Mouse (Mus musculus): ENCODE data around the gene Zfp455. TPM values are rescaled to one million over a fixed set of nuclear protein-coding genes. Genes with fewer than 3 reads are reported as not detected.

Gene Zfp455
- total RNA-seq (2015) (2.7 and 3.6 TPM in 2 replicates), total RNA-seq (2017) (1.7 and 2.4 TPM in 2 replicates)

DNA sequence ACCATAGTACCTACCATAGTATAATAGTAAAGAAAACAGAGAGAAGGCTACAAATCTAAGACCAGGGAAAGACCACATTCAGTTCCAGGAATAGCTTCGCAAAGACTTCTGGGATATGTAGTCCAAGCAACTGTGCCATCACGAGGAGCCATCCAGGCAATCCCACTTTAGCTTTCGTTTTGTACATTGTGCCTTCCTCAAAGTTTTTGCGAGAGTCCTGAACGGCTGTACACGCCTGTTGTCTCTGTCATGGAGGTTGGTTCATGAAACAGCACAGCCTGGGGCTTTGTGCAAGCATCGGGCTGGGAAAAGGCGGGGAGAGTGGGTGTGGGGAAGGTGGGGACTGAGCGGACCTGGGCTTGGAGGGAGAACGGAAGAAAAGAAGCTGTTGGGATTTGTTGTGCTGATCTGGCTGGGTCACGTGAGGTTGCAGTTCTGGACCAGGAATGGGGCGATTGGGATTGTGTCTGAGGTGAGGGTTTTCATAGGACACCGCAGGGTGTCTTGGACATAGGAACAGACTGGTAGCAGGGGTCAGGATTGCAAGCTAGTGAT, at the start of gene Zfp455:
Zfp455 (plus strand) TSS at position 167 of the 555 bp plus-strand sequence.
- ATAC-seq (ENCODE audit: poor library complexity, severe bottlenecking): peak; percentile 97

DNA sequence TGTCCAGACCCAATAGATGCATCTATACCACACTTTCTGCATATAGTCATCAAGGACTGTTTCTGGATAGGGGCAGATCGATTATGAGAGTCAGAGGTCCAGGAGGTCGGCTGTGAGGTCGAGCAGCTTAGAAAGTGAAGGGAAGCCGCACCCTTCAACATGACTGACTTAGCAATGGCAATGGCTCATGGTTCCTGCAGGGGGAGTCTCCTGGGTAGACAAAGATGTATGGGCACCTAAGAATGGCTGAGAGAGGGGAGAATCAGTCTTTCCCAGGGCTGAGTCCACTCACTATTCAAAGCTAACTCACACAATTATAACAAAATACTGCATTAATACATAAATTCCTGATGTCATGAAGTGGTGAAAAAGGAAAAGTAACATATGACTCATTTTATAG, 28.2 kb upstream of the Zfp455 start:
- 0 out of 2 replicates have a peak, but pooled peaks have one; percentile 24 for ATAC-seq (ENCODE audit: poor library complexity, severe bottlenecking)

DNA sequence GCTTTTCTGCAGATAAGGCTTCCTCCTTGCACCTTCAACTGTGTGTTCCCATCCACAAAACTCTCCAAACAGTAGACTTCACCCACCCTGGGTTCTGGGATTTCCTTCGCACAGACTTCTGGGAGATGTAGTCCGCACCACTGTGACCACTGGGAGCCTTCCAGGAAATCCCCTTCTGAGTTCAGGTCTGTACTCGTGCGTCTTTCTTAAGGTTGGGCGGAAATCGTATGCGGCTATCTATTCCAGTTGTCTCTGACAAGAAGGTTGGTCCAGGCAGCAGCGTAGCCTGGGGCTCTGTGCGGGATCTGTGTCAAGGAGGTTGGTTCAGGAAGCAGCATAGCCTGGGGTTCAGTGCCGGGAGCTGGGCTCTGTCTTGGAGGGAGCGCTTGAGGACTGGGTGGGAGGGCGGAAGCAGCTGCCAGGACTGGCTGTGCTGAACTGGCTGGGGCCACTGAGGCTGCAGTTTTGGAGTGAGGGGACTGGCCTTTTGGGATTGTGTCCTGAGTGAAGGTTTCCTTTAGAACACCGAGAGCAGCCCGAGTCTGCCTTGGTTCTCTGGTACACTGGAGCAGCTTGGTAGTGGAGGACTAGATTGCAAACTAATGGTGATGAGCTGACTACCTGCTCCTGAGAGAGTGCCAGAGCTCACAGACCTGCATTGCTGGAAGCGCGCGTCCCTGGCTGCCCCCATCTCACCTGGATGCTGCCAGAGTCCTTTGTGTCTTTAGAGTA, 21.1 kb upstream of the Zfp455 start, which contains the start of gene Rsl1:
Rsl1 (plus strand) TSS at position 192 of the 732 bp plus-strand sequence.
- peak; percentile 92 for ATAC-seq (ENCODE audit: poor library complexity, severe bottlenecking)

DNA sequence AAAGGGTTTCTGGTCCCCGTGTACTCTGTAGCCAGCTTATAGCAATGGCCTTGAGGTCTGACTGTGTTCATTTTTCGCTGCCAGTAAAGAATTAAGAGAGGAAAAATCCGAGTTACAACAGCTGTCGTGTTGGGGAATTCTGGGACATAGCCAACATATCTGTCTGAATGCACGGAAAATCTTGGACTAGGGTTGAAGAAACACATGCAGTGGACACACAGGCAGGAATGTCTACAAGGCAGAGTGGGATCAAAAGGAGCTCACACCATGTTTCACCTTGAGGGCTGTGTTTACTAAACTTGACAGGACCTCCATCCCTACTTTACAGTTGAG, 20.6 kb upstream of the Zfp455 start:
- ATAC-seq (ENCODE audit: poor library complexity, severe bottlenecking): no peak

DNA sequence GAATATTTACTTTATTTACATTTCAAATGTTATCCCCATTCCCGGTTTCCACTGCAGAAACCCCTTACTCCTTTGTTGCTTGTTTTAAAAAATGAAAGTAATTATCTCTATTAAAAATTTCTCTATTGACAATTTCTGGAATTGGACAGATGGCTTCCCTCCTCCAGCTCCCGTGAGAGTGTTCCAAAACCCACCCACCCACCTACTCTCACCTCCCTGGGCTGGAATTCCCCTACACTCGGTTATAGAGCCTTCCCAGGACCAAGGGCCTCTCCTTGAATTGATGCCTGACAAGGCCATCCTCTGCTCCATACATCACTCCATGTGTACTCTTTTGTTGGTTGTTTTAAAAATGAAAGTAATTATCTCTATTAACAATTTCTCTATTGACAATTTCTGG, 7.3 kb downstream of the Zfp455 start:
- no peak for ATAC-seq (ENCODE audit: poor library complexity, severe bottlenecking)

DNA sequence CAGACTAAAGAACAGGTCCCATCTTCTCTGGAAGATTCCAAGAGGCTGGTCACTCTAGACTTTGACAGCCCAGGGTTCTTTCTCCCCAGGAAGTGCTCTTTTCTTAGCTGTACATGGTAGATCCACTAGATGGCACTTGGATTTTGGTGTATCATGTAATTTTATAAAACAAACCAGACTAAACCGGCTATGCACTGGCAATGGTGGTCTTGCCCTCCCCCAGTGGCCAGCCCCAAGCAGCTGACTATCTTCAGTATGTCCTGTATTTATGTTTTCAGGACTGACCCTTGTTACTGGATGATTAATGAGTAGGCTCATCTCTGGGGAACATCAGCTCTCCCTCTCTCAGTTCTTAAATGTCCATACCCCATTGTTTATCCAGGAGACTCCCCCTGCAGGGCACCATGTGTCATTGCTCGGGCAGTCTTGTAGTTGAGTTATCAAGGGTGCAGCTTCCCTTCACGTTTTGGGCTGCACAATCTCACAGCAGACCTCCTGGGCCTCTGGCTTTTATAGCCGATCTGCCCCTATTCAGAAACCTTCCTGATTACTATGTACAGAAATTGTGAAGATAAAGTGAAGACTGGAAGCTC, 19.8 kb downstream of the Zfp455 start:
- peak; percentile 67 for ATAC-seq (ENCODE audit: poor library complexity, severe bottlenecking)

Other genes with a start within 250 kb of the Zfp455 start
- 4.2 and 6.2 TPM in 2 replicates for gene Zfp712, start 133.3 kb upstream of the Zfp455 start, total RNA-seq (2015)
- 4.3 and 5.5 TPM in 2 replicates for gene Zfp712, start 133.3 kb upstream of the Zfp455 start, total RNA-seq (2017)
- gene Zfp708, start 96.5 kb upstream of the Zfp455 start, total RNA-seq (2015): 1.4 and 2.5 TPM in 2 replicates
- 0.95 and 1.4 TPM in 2 replicates for gene Zfp708, start 96.5 kb upstream of the Zfp455 start, total RNA-seq (2017)
- gene Gm28557, start 85.9 kb upstream of the Zfp455 start, total RNA-seq (2015): 0.62 and 2.7 TPM in 2 replicates
- 3.4 and 4.3 TPM in 2 replicates for gene Gm28557, start 85.9 kb upstream of the Zfp455 start, total RNA-seq (2017)
- gene Rslcan18, start 78.2 kb upstream of the Zfp455 start, total RNA-seq (2015): 0.78 and 0.85 TPM in 2 replicates
- 0.22 TPM in 1 of 2 replicates, not detected in the other for gene Rslcan18, start 78.2 kb upstream of the Zfp455 start, total RNA-seq (2017)
- 2.1 and 2.9 TPM in 2 replicates for gene Zfp759, start 72.8 kb upstream of the Zfp455 start, total RNA-seq (2015)
- 3.1 and 4.2 TPM in 2 replicates for gene Zfp759, start 72.8 kb upstream of the Zfp455 start, total RNA-seq (2017)
- 6.5 and 7.5 TPM in 2 replicates for gene Rsl1, start 21.3 kb upstream of the Zfp455 start, total RNA-seq (2015)
- 5.0 and 5.4 TPM in 2 replicates for gene Rsl1, start 21.3 kb upstream of the Zfp455 start, total RNA-seq (2017)
- 4.7 and 5.6 TPM in 2 replicates for gene Zfp458, start 84.0 kb downstream of the Zfp455 start, total RNA-seq (2015)
- gene Zfp458, start 84.0 kb downstream of the Zfp455 start, total RNA-seq (2017): 2.9 and 4.3 TPM in 2 replicates
- 0.60 TPM in 1 of 2 replicates, not detected in the other for gene Zfp457, start 112.0 kb downstream of the Zfp455 start, total RNA-seq (2015)
- gene Zfp457, start 112.0 kb downstream of the Zfp455 start, total RNA-seq (2017): 0.65 TPM in 1 of 2 replicates, not detected in the other
- gene Zfp595, start 138.1 kb downstream of the Zfp455 start, total RNA-seq (2015): 10.9 and 11.7 TPM in 2 replicates
- gene Zfp595, start 138.1 kb downstream of the Zfp455 start, total RNA-seq (2017): 8.4 and 8.7 TPM in 2 replicates
- 4.0 and 7.5 TPM in 2 replicates for gene Gm28044, start 166.0 kb downstream of the Zfp455 start, total RNA-seq (2015)
- 17.5 and 18.9 TPM in 2 replicates for gene Gm28044, start 166.0 kb downstream of the Zfp455 start, total RNA-seq (2017)
- gene Zfp953, start 166.1 kb downstream of the Zfp455 start, total RNA-seq (2015): 14.0 and 14.4 TPM in 2 replicates
- gene Zfp953, start 166.1 kb downstream of the Zfp455 start, total RNA-seq (2017): 11.3 and 12.1 TPM in 2 replicates
- gene Gm28041, start 181.2 kb downstream of the Zfp455 start, total RNA-seq (2015): 1.6 TPM in 1 of 2 replicates, not detected in the other
- gene Gm28041, start 181.2 kb downstream of the Zfp455 start, total RNA-seq (2017): 3.6 and 4.6 TPM in 2 replicates
- 4.5 and 6.4 TPM in 2 replicates for gene Zfp456, start 181.3 kb downstream of the Zfp455 start, total RNA-seq (2015)
- gene Zfp456, start 181.3 kb downstream of the Zfp455 start, total RNA-seq (2017): 4.0 and 4.5 TPM in 2 replicates
- 18.0 and 18.4 TPM in 2 replicates for gene Zfp429, start 205.3 kb downstream of the Zfp455 start, total RNA-seq (2015)
- gene Zfp429, start 205.3 kb downstream of the Zfp455 start, total RNA-seq (2017): 13.0 and 14.7 TPM in 2 replicates
- gene Zfp459, start 226.9 kb downstream of the Zfp455 start, total RNA-seq (2015): 0.30 and 1.5 TPM in 2 replicates
- gene Zfp459, start 226.9 kb downstream of the Zfp455 start, total RNA-seq (2017): 0.11 and 1.1 TPM in 2 replicates